Mouse (Mus musculus): ENCODE data around the gene Slc35f1.
"Not testable (repeated sequence)": the region's sequence is repeated elsewhere in the genome, so short reads cannot be mapped to it uniquely, and the experiment has no call there.

The Slc35f1 gene

DNA sequence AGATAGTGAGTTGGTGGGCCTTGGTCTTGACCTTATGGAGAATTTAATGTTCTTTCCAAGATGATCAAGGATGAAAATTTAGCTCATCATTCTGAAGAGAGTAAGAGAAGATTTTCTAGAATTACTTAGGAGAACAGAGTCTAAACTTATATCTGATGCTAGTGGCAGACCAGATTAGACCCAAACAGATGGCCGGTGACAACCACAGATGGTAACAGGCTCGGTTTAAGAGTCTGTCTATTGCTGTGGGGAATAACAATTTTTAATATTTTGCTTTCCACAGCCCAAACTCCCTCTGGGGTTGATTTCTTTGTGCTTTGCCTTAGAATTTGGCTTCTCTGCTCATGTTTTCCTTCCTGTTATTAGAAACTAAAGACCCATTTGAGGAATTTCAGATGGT is 96.7 kb downstream of the Slc35f1 start:
- DNase-seq, result peak in 1 of 2 experiments; percentile 2

DNA sequence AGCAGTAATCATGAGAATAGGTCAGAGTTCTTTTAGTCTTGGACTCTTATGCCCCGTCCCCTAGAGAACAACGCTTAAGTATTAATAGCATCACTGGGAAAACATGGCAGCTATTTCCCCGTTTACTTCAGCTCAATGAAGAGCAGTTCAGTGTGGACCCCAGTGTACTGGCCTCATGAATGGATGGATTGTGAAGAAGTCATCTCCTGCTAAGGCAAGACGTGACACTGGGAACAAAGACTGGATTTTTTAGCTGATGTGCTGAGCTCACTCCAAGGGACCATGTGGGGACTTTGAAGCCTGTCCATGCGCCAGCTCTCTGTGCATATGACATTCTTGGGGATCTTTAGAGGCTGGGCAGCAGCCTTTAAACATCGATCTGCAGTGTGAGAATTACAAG is 101.2 kb downstream of the Slc35f1 start:
- peak; percentile 1 for DNase-seq

DNA sequence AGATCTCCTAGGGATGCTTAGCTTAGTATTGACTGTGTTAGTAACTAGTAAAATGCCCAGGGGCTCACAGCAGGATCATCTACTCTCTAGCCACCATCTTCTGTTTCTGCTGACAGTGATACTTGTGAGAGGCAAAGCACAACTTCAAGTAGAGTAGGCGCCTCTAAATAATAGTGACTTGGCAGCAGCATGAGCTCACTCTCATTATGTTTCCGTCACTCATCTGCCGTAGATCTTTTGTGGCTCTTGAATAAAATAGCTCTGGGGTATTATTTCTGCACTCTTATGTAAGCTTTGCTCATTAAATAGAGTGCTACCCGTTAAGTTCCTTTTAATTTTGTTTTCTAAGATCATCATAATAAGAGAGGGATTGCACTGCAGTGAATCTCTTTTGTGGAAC is 107.1 kb downstream of the Slc35f1 start:
- DNase-seq, result no peak

DNA sequence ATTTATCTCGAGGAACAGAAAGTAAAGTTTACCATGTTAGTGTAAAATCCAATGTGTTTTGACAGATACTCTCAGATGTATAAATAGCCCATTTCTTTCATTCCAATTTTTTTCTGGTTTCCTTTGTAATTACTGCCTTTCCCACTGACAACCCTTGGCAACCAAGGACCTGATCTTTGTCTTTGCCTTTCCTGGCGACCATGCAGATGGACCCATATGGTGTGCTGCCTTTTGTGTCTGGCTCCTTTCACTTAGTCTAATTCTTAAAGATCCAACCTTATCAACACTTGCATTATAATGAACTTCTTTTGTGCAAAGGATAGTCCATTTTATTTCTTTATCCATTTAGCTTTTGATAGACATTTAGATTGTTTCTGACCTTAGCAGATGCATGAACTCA is 117.5 kb downstream of the Slc35f1 start:
- DNase-seq, result no peak

DNA sequence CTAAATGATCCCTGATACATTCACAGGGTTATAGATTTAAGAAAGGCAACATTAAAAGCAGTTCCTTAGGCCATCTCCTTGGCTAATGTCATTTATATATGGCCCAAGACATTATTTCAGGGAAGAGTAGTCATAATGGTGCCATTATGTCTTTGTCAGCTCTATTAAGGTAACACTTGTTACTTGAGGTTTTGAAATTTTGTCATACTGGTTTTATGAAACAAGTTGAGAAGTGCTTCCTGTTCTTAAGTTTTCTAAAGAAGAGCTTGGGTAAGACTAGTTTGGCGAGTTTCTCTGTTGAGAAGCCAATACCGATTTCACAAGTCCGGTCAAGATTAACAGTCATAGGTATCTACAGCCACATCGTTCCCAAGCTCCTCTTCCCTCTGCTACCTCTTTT is 122.5 kb downstream of the Slc35f1 start:
- DNase-seq, result no peak

DNA sequence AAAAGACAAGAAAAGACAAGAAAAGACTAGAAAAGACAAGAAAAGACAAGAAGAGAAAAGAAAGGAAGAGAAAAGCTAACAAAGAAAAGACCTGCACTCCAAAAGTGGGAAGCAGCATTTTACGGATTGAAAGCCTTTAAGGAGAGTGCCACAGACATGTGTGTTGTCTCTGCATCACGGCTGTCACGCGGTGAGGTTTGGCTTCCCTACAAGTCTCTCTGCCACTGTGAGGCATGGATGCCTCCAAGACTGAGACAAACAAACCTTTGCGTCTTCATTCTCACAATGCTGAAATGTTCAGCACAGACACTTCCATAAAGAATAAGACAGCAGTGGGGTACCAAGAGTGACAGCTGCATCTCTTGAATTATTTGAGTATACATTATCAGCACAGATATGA is 124.0 kb downstream of the Slc35f1 start:
- no peak for DNase-seq

DNA sequence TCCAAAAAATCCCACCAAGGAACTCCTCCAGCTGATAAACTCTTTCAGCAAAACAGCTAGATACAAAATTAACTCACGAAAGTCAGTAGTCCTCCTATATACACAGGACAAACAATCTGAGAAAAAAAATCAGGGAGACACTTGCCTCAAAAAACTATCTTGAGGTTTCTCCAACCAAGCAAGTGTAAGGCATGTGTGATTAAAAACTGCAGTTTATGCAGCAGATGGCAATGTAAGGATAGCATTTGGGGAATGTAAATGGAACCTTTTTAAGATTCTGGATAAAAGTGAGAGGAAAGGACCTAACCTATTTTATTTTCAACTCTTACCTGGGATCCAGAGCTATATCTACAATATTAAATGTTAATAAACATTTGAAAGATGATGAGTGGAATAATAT is 129.3 kb downstream of the Slc35f1 start:
- DNase-seq, result no peak

DNA sequence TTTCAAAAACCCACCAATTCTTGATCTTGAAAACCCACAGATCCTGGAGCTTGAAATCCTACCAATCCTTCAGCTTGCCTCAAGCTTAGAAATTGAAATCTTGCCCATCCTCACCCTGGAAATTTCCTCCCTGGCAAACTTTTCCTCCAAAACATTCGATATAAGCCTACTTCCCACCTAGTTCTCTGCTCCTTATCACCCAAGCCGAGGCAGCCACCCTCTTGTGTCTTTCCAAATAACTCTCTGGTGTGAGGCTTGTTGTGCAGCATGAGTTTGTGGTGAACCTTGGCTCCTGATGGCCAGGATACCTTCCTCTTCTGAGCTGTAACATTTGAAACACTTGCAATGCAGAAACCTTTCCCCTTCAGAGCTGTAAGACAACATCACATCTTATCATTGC is 132.6 kb downstream of the Slc35f1 start:
- no peak for DNase-seq

DNA sequence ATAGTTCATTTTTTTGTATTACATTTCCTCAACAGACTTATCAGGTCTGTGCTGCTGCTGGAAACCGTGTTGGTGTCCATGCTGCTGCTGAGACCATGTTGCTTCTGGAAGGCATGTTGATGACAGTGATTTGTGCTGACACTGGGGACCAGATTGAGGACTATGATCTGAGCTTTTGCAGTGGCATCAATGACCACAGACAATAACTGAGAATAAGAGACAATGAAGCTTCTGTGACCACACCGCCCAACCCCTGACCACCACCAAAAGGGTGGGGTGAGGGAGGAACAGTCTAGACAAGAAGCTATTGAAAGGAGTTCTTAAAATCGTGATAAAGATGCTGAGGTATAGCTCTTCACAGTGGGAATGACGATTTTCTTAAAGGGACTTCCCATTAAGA is 135.4 kb downstream of the Slc35f1 start:
- no peak for DNase-seq

DNA sequence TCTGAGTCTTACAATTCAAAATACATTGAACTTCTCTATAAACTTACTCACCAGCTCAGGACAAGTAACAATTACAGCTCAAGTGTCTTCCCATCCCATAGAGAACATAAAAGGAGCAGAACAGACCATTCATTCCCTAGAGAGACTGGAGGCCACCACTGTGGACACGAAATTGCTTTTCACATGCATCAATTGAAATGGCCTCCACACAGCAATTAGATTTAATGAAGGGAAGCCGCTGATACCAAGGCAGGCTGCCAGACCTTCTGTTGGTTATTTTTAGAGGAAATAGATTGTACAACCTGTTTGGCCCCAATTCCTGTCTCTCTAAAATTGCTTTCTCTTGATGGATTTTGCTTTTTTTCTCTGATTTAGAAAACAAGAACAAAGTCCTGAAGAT is 150.5 kb downstream of the Slc35f1 start:
- DNase-seq, result peak; percentile 24 to 27

DNA sequence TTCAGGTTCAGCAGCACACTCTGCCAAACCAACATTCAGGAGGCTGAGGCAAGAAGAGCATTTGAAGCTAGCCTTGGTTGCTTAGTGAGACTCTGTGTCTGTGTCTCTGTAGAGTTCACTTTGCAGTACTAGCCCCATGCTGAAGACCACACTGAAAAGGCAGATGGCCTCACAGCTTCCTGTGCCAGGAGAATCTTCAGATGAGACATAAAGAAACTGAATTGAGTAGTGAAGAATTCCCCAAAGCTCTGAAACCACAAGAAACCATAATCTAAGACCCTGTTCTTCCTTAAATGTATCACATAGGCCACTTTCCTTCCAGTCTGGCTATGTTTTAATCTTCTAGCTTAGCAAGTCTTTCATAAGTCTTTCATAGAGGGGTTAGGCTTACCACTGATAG is 161.7 kb downstream of the Slc35f1 start:
- no peak for DNase-seq

DNA sequence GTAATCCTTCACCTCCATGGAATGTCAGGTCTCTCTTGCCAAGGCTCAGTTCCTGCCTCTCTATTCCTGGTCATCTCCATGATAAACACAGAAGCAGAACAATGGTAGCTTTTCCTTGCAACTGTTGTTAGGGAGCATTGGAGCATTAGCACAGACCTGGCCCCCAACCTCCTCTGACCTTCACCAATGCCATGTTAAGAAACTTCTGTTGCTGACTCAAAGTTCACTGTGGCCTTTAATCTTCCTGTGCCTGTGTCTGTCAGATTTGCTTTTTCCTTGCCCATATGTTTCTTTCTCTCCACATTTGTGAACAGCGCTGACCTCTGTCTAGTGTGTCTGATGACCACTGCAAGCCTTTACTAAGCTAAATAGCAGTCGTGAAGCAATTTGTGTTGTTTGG is 170.5 kb downstream of the Slc35f1 start:
- DNase-seq, result no peak

DNA sequence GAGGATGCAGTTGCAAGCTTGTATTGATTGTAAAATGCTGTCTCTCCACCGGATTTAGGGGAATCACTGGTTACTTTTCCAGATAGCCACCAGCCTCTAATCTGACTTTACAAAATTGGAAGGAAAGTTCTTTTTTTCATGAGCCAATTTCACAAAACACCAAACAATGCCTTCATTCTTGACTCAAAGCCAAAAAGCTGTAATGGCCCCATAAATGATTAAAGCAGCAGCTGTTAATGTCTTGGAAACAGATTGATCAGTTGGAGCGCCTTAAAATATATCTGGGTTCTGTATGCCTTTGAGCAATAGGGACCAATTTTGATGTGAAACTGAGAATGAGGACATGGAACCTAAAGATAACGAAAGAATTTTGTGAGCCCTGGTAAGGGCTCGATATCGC is 174.6 kb downstream of the Slc35f1 start:
- no peak for DNase-seq

DNA sequence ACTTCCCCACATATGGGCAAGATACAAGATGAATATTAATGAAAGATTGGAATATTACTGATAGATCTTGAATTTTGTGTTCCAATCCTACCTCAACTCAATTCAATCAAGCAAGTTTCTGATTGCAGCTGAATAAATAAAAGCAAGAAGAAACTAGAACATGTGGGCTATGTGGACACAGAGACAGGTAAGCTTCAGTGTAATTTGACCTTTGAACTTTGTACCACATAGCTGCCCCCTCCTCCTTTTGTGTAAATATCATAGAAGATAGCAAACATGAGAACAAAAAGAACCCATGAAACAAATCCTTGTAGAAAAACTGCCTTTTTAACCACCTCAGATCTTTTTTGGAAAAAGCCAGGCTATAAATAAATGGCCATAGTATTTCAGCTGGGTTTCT is 180.8 kb downstream of the Slc35f1 start:
- no peak for DNase-seq

DNA sequence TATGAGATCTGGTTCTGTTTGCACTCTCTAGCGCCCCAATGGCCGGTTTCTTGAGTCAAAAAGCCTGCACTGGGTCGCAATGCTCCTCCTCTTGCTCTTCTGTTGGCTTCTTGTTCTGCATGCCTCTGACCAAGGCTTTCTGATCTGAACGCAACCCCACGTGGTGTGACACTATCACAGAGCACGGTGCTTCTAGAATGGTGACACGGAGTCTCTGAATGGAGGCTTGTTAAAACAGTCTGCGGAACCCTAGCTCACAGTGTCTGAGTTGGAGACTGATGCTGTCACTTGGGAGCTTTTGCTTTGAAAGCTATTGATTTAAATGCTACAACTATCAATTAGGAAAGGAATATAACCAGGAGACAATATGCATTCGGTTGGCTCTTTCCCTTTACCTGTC is 183.8 kb downstream of the Slc35f1 start:
- DNase-seq, result no peak

DNA sequence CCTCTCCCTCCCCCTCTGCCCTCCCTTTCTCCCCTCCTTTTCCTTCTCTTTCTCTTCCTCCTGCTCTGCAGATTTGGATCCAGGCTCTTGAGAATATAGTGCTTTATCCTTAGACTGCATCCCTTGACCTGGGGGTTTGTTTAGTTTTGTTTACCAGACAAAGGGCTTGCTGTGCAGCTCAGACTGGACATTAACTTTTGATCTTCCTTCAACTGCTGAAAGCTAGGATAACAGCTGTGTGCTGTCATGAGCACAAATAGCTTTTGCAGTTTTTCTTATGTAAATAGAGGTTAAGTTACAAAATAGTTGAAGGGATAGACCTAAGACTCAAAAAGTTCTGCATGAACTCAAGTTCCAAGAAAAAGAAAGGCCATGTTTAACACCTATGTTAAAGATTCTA is 184.4 kb downstream of the Slc35f1 start:
- no peak for DNase-seq

DNA sequence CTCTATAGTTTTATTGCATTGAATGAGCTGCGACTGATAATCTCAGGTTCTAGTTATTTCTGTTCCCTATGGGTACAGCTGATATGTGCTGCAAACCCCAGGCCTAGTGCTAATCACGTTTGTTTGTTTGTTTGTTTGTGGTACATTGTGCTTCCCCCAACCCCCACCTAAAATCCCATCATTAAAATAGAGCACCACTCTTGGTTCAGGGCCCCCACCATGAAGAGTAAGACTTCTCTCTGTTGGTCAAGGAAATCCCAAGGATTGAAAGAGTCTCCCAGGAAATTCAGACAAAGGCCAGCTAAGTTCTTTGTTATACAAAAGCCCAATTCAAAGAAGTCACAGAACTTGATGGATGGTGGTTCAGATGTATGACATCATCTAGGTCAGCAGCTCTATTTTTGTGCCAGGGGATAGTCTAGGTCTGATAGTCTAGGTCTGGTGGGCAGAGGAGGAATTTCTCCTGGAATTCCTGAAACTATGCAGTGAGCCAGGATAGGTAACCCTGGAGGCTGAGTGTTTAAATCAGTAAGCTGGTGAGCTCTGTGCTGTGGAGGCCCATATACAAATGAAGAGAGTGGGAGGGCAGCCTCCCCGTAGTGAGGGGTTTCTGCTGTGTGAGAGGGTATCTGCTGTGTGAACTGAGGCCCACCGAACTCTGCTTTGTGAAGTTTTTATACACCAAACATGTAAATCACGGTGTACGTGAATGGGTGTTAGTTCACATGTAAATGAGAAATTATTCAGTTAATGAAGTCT is 187.1 kb downstream of the Slc35f1 start:
- no peak for DNase-seq

DNA sequence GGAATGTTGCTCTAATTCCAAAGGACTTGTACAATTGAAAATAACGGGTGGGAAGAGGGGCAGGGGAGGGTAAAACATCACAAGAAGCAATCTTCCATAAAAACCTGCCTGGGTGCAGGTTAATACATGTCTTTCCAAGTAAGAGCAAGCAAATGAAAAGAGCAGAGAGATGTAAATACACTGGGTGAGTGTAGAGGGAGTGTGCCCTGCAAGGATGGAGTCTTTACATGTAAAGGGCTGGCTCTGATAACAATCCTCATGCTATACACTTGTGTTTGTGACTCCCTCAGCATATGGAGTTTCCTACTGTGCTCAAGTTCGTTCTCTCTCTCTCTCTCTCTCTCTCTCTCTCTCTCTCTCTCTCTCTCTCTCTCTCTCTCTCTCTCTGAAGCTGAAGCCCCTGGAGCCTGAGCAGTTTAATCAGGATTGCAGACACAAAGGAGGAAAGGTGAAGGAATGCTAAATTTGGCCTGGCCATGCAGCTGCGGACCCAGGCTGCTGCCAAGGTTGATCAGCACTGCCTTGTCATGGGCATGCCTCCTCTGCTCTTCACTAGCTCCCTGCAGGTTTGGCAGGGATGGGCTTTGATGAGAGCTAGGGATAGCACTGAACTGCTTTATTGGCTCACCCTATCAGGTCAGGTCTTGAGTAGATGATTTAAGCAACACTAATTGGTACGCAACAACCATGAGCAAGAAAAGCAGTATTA is 187.9 kb downstream of the Slc35f1 start:
- no peak for DNase-seq

DNA sequence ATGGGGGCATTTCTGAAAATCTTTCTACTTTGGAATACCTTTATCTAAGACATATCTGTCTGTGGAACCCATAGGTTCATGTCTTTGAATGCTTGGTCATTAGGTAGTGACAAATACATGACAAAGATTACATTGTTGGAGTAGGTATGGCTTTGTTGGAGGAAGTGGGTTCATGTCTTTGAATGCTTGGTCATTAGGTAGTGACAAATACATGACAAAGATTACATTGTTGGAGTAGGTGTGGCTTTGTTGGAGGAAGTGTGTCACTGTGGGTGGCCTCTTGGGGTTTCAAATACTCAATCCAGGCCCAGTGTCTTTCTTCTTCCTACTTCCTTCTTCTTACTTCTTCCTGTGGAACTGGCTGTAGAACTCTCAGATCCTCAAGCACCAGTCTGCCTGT is 206.4 kb downstream of the Slc35f1 start:
- not testable (repeated sequence) for DNase-seq

DNA sequence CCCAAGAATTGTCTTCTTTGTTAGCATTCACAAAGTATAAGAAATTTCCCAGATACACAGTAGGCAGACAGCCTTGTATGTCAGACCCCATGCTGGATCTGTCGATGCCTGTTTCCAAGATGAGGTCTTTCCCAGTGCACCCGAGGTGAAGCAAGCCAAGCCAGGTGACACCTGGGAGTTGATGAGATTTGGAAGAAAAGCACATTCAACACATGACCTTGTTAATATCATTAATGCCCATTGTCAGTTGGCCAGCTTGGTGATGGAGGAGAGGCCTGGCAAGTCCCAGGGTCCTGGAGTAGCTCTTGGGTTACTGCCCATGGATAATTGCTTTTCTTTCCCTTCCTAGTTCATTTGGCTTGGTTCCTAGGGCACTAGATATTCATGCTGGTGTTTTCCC is 214.6 kb downstream of the Slc35f1 start:
- DNase-seq, result no peak

DNA sequence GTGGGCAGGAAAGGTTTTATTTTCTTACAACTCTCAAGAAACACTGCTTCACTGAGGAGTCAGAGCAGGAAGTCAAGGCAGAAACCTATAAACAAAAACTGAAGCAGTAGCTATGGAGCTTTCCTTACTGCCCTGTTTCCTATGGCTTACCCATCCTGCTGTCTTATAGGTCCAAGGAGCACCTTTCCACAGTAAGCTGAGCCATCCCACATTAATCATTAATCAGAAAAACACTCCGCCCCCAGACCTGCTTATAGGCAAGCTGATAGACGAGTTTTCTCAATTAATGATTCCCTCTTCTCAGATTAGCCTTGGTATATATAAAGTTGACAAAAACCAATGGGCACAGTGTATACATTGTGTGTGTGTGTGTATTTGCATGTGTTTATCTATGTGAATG is 221.4 kb downstream of the Slc35f1 start:
- no peak for DNase-seq

DNA sequence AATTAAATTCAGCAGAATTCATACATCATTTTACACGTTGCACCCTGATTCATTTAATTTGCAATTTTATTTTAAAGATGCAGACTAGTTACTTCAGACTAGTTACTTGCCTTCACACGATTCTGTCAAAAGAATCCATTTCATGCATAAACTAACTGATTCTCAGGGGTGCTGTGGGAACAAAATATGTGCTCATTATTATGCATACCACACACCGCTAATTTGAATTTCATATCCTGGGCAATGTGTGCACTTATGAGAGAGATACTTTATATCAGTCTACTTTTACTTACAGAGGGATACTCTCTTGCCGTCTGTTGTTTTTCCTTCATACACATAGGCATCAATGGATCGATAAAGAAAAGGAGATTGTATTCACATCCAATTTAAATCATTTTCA is 228.4 kb downstream of the Slc35f1 start:
- no peak for DNase-seq

DNA sequence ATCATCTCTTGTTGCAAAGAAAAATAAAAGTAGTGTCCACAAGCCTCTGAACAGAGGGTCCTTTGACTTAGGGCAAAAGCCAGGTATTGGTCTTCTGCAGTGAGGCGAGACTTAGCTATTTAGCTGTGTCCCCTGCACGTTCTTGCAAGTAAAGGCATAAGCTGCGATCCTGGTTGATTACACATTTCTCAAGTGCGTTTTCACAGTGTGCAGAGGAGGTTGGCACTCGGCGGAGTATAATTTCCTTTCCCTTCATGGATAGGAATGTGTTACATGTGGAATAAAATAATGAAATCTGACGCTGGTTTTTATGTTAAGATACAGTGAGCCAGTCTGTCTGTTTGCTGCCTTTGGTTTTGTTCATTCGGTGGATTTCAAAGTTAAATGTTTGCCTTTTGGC is 232.8 kb downstream of the Slc35f1 start:
- no peak for DNase-seq

DNA sequence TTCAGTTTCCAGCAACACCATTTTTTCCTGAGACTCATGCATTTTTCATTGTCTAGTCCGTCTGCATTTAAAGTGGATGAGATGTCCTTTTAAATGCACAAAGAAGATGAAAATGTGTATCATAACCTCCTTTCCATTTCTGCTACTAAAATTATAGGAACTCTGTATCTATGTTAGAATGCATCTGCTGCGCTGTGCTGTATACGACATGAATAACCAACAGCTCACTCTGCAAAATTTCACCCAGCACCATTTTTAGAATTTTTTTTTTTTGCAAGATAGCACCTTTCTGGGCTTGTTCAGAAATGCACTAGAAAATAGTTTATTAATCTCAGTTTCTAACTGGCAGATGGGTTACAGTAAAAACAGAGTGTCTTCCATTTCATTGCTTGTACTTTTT is 236.0 kb downstream of the Slc35f1 start:
- no peak for DNase-seq

DNA sequence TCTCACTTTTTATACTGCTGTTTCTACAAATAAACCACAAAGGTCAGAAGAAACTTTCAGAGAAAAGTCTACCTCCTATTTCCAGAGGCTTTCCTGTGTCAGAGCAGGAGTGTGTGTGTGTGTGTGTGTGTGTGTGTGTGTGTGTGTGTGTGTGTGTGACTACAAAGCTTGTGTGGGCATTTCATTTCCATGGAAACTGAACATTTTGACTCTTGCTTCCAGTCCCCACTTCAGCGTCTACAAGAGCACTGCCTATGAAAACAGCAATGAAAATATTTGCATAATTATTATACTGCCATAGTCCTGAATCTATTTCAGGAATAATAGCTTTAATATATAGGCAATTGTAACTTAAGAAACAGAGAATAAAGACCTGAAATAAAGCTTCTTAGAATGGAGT is 241.8 kb downstream of the Slc35f1 start:
- no peak for DNase-seq
